Mouse (Mus musculus) MEL (cell line): ENCODE measurements around the gene Ssc5d. TPM values are rescaled to one million over a fixed set of nuclear protein-coding genes. Genes with fewer than 3 reads are reported as not detected.

Source experiments
- DNase-seq: peaks from one replicate; pipeline ENCODE4 v3.0.0; 2011; ENCODE audit warnings: low read depth, low spot score
- H3K27ac ChIP-seq: 2 replicates; pipeline ENCODE4 v1.5.1; 2012; ENCODE audit warnings: low read depth, mild to moderate bottlenecking, control low read depth, low read length, moderate library complexity; ENCODE audit not compliant: control insufficient read depth
- H3K27me3 ChIP-seq, 2 experiments: fragments of 150-350 bp in 1 of 2; sonication (generic) in 1 of 2; 2 replicates each; pipeline ENCODE4 v1.6.1; 2012; ENCODE audit warnings: low read length in 2 of 2, mild to moderate bottlenecking in 2 of 2, improper control_type of control experiment in 1 of 2, moderate library complexity in 1 of 2; ENCODE audit not compliant: insufficient read depth in 2 of 2, control insufficient read depth in 1 of 2
- H3K36me3 ChIP-seq, 2 experiments: 2 replicates each; pipeline ENCODE4 v1.6.1; 2012 to 2014; ENCODE audit warnings: low read length in 2 of 2, improper control_type of control experiment in 1 of 2, inconsistent platforms in 1 of 2, mild to moderate bottlenecking in 1 of 2; ENCODE audit not compliant: insufficient read depth in 2 of 2, control insufficient read depth in 1 of 2
- H3K4me1 ChIP-seq, 2 experiments: fragments of 150-350 bp in 1 of 2; sonication (generic) in 1 of 2; 2 replicates each; pipeline ENCODE4 v1.6.1; 2012; ENCODE audit warnings: low read length in 2 of 2, improper control_type of control experiment in 1 of 2, mild to moderate bottlenecking in 1 of 2; ENCODE audit not compliant: insufficient read depth in 2 of 2, control insufficient read depth in 1 of 2
- H3K4me3 ChIP-seq, 2 experiments: fragments of 150-350 bp in 1 of 2; sonication (generic) in 1 of 2; 2 replicates each; pipeline ENCODE4 v1.5.1; 2012; ENCODE audit warnings: low read depth in 2 of 2, low read length in 2 of 2, mild to moderate bottlenecking in 2 of 2, moderate library complexity in 2 of 2, control low read depth in 1 of 2, improper control_type of control experiment in 1 of 2; ENCODE audit not compliant: control insufficient read depth in 1 of 2, insufficient read depth in 1 of 2
- H3K79me2 ChIP-seq: 2 replicates; pipeline ENCODE4 v1.6.1; 2012; ENCODE audit warnings: mild to moderate bottlenecking, low read length, moderate library complexity; ENCODE audit not compliant: control insufficient read depth, poor library complexity, insufficient read depth
- H3K9ac ChIP-seq: 2 replicates; pipeline ENCODE4 v1.6.1; 2012; ENCODE audit warnings: low read depth, mild to moderate bottlenecking, control low read depth, low read length, moderate library complexity; ENCODE audit not compliant: control insufficient read depth, poor library complexity, severe bottlenecking
- H3K9me3 ChIP-seq: fragments of 150-350 bp; sonication (generic); replicated peaks from 2 replicates; pipeline ENCODE4 v1.6.1; 2012; ENCODE audit warnings: mild to moderate bottlenecking, low read length, improper control_type of control experiment, moderate library complexity; ENCODE audit not compliant: insufficient read depth
- BHLHE40 ChIP-seq: IDR thresholded peaks from 2 replicates; pipeline ENCODE4 v1.6.1; 2012; ENCODE audit warnings: low read depth, mild to moderate bottlenecking, inconsistent platforms, low read length, improper control_type of control experiment, borderline replicate concordance
- CHD1 ChIP-seq: IDR thresholded peaks from 2 replicates; pipeline ENCODE4 v1.6.1; 2012; ENCODE audit warnings: low read depth, mild to moderate bottlenecking, inconsistent platforms, low read length, improper control_type of control experiment
- CHD2 ChIP-seq: IDR thresholded peaks from 2 replicates; pipeline ENCODE4 v1.6.1; 2011; ENCODE audit warnings: low read length, improper control_type of control experiment
- CTCF ChIP-seq, 3 experiments: IDR thresholded peaks in 2 of 3; conservative IDR thresholded peaks in 1 of 3; 2 replicates each; pipeline ENCODE4 v1.5.1; 2011 to 2012; ENCODE audit warnings: low read length in 3 of 3, low read depth in 2 of 3, mild to moderate bottlenecking in 2 of 3, improper control_type of control experiment in 1 of 3, inconsistent platforms in 1 of 3, mixed read lengths in 1 of 3, moderate library complexity in 1 of 3; ENCODE audit not compliant: control insufficient read depth in 1 of 3, insufficient read depth in 1 of 3, poor library complexity in 1 of 3, severe bottlenecking in 1 of 3
- E2F4 ChIP-seq: IDR thresholded peaks from 2 replicates; pipeline ENCODE4 v1.6.1; 2011; ENCODE audit warnings: low read depth, low read length, improper control_type of control experiment, borderline replicate concordance
- ELF1 ChIP-seq: IDR thresholded peaks from 2 replicates; pipeline ENCODE4 v1.6.1; 2014; ENCODE audit warnings: low read depth, mild to moderate bottlenecking, inconsistent platforms, low read length, improper control_type of control experiment, moderate library complexity
- GATA1 ChIP-seq: IDR thresholded peaks from 2 replicates; pipeline ENCODE4 v1.6.1; 2011; ENCODE audit warnings: low read depth, low read length, improper control_type of control experiment
- HCFC1 ChIP-seq: IDR thresholded peaks from 2 replicates; pipeline ENCODE4 v1.6.1; 2012; ENCODE audit warnings: low read depth, mild to moderate bottlenecking, inconsistent platforms, low read length, improper control_type of control experiment, moderate library complexity
- MAZ ChIP-seq: IDR thresholded peaks from 2 replicates; pipeline ENCODE4 v1.6.1; 2012; ENCODE audit warnings: low read depth, mild to moderate bottlenecking, inconsistent platforms, low read length, improper control_type of control experiment
- MXI1 ChIP-seq: IDR thresholded peaks from 2 replicates; pipeline ENCODE4 v1.6.1; 2011; ENCODE audit warnings: mild to moderate bottlenecking, low read depth, low read length, improper control_type of control experiment
- NELFE ChIP-seq: IDR thresholded peaks from 2 replicates; pipeline ENCODE4 v1.6.1; 2011; ENCODE audit warnings: low read depth, low read length, improper control_type of control experiment
- NRF1 ChIP-seq: IDR thresholded peaks from 2 replicates; pipeline ENCODE4 v1.6.1; 2014; ENCODE audit warnings: low read depth, mild to moderate bottlenecking, inconsistent platforms, low read length, improper control_type of control experiment, moderate library complexity; ENCODE audit not compliant: poor library complexity, insufficient read depth, severe bottlenecking
- SIN3A ChIP-seq: IDR thresholded peaks from 2 replicates; pipeline ENCODE4 v1.6.1; 2012; ENCODE audit warnings: low read length, improper control_type of control experiment, inconsistent platforms
- USF1 ChIP-seq: IDR thresholded peaks from 2 replicates; pipeline ENCODE4 v1.6.1; 2014; ENCODE audit warnings: low read depth, mild to moderate bottlenecking, inconsistent platforms, low read length, improper control_type of control experiment, moderate library complexity
- USF2 ChIP-seq, 2 experiments: IDR thresholded peaks; 2 replicates each; pipeline ENCODE4 v1.6.1; 2011 to 2012; ENCODE audit warnings: improper control_type of control experiment in 2 of 2, low read length in 2 of 2, borderline replicate concordance in 1 of 2, inconsistent platforms in 1 of 2, low read depth in 1 of 2, mild to moderate bottlenecking in 1 of 2; ENCODE audit not compliant: insufficient read depth in 1 of 2
- ZC3H11A ChIP-seq: IDR thresholded peaks from 2 replicates; pipeline ENCODE4 v1.6.1; 2012; ENCODE audit warnings: low read depth, mild to moderate bottlenecking, inconsistent platforms, low read length, improper control_type of control experiment
- ZMIZ1 ChIP-seq: IDR thresholded peaks from 2 replicates; pipeline ENCODE4 v1.6.1; 2012; ENCODE audit warnings: low read depth, mild to moderate bottlenecking, inconsistent platforms, low read length, improper control_type of control experiment, moderate library complexity
- polyA plus RNA-seq, 2 experiments: library from polyadenylated mRNA; stranded (reverse) in 1 of 2; unstranded in 1 of 2; fragments of >175 nt in 1 of 2; fragments of >200 nt in 1 of 2; gene quantifications; 2 replicates each; pipeline versions ENCODE4 v1.2.1 to v1.2.4; 2012; ENCODE audit warnings: low replicate concordance in 2 of 2, low read depth in 1 of 2; ENCODE audit not compliant: insufficient read length in 2 of 2, insufficient read depth in 1 of 2, missing spikeins in 1 of 2
- total RNA-seq: library from RNA; depleted of rRNA; stranded (reverse); fragments of 300-350 nt; gene quantifications from 2 replicates; pipeline ENCODE4 v1.2.3, GENCODE M21; 2012

The Ssc5d gene
- total and polyA plus RNA-seq, 3 experiments = 0.04 to 0.17 TPM; not detected in 1

GRCm38 (mm10) chr7:4936832-4937231 is 11.2 kb downstream of the Ssc5d start:
- no peaks in the 10 kb centered on the region for H3K79me2 ChIP-seq
- H3K4me1 ChIP-seq = no peaks in the 10 kb centered on the region
- no peaks in the 10 kb centered on the region for H3K36me3 ChIP-seq
- H3K4me3 ChIP-seq = no peak overlapping the region
- no peak for DNase-seq
- H3K9ac ChIP-seq = no peak overlapping the region
- TF ChIP-seq CTCF (IDR thresholded peaks at IDR 0.05 in 2 of 3, conservative IDR thresholded peaks at IDR 0.05 in 1 of 3; ENCODE audit: control insufficient read depth in 1 of 3, insufficient read depth in 1 of 3, low read depth in 2 of 3, low read length in 3 of 3, poor library complexity in 1 of 3, severe bottlenecking in 1 of 3) (no peak), MAZ (no peak), NRF1 (no peak), SIN3A (no peak), BHLHE40 (no peak), ZC3H11A (no peak), GATA1 (no peak), USF2 (IDR thresholded peaks at IDR 0.05; ENCODE audit: borderline replicate concordance in 1 of 2, insufficient read depth in 1 of 2, low read depth in 1 of 2, low read length in 2 of 2) (no peak), CHD2 (no peak), HCFC1 (no peak), ELF1 (no peak), CHD1 (no peak), ZMIZ1 (no peak), NELFE (no peak), MXI1 (no peak)
- TF ChIP-seq, all 39 proteins: peak for 0
- Histone ChIP-seq H3K27ac (no peak overlapping the region), H3K9me3 (no peaks in the 10 kb centered on the region), H3K27me3 (no peaks in the 10 kb centered on the region)

- Histone ChIP-seq H3K4me1 (no peaks in the 10 kb centered on the region), H3K9me3 (no peaks in the 10 kb centered on the region)
- no peak for TF ChIP-seq ZMIZ1
- TF ChIP-seq BHLHE40 = no peak
- no peak for TF ChIP-seq NELFE
- TF ChIP-seq USF1 = no peak
- no peak for TF ChIP-seq MAZ
- no peak for TF ChIP-seq ELF1
- no peak for TF ChIP-seq GATA1
- no peak for TF ChIP-seq MXI1
- no peak for TF ChIP-seq E2F4
- TF ChIP-seq, all 39 proteins: peak for 0
- H3K9ac ChIP-seq = no peak overlapping the region
- no peaks in the 10 kb centered on the region for H3K36me3 ChIP-seq
- no peaks in the 10 kb centered on the region for H3K79me2 ChIP-seq
- no peak overlapping the region for H3K4me3 ChIP-seq
- DNase-seq = no peak
- no peak overlapping the region for H3K27ac ChIP-seq
- H3K27me3 ChIP-seq = no peaks in the 10 kb centered on the region
Observed at GRCm38 (mm10) chr7:4937392-4937791, 11.8 kb downstream of the Ssc5d start.
